Mouse (Mus musculus): ENCODE data around the gene Vmn1r172. TPM values are rescaled to one million over a fixed set of nuclear protein-coding genes. Genes with fewer than 3 reads are reported as not detected.
"Not testable (repeated sequence)": the region's sequence is repeated elsewhere in the genome, so short reads cannot be mapped to it uniquely, and the experiment has no call there.

Vmn1r172 gene
- not detected in 2 replicates for polyA plus RNA-seq (2016; fragmentation: Nextera tagmentation; extraction: Ambion mirVana)

DNA sequence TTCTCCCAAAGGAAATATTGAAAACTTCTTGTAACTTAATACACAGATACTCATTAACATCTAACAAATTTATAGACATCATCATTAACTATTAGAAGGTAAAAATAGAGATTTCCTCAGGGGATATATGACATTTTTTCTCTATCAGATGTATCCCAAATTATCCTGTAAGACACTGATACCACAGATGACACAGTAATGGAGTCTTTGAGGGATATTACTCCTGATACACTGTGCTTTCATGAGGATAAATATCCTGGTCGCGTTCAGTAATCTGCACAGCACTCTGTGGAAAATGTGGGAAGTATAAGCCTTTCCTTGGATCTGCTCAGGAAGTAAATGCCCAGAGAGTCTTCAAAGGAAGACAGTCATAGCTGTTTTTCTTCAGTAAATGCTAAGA, at the start of gene Vmn1r172:
Gene Vmn1r172, plus strand, starts transcription at position 301 of the 400 bp plus-strand sequence.
- H3K27ac ChIP-seq, result no peak within 1 kb of the TSS
- H3K27me3 ChIP-seq (ENCODE audit: insufficient read depth, poor library complexity, severe bottlenecking), result no peaks in the 10 kb centered on the region
- H3K9me3 ChIP-seq, result peaks cover 19% of the 10 kb centered on the region
- DNase-seq (ENCODE audit: low spot score), result no peak
- no peaks in the 10 kb centered on the region for H3K36me3 ChIP-seq
- WGBS, result 66% methylated on average over 2 of the region's 2 CpGs
- no peak within 1 kb of the TSS for H3K4me3 ChIP-seq
- no peaks in the 10 kb centered on the region for H3K4me1 ChIP-seq (replicated peaks)

DNA sequence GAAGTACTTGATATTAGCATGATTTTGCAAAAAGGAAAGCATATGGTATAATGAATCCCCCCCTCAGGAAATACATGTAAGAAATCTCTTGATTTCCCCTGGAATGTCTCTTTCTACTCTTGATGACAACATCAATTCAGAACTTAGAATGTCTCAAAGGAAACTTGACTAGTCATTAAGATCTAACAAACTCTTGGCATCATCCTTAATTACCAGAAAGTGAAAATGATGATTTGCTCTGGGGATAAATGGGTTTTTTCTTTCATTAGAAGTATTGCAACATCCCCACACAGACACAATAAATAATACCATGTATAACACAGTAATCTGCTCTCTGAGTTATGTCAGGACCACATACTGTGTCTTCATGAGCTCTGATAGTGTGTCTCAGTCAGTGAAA, 27.7 kb upstream of the Vmn1r172 start, which contains the start of gene Vmn1r171:
Gene Vmn1r171, plus strand, starts transcription at position 301 of the 400 bp plus-strand sequence.
- no peaks in the 10 kb centered on the region for H3K27me3 ChIP-seq (ENCODE audit: insufficient read depth, poor library complexity, severe bottlenecking)
- H3K36me3 ChIP-seq, result no peaks in the 10 kb centered on the region
- H3K4me3 ChIP-seq, result no peak within 1 kb of the TSS
- no peaks in the 10 kb centered on the region for H3K4me1 ChIP-seq (replicated peaks)
- no peak for DNase-seq (ENCODE audit: low spot score)
- H3K9me3 ChIP-seq, result peaks cover 42% of the 10 kb centered on the region
- H3K27ac ChIP-seq, result no peak within 1 kb of the TSS

DNA sequence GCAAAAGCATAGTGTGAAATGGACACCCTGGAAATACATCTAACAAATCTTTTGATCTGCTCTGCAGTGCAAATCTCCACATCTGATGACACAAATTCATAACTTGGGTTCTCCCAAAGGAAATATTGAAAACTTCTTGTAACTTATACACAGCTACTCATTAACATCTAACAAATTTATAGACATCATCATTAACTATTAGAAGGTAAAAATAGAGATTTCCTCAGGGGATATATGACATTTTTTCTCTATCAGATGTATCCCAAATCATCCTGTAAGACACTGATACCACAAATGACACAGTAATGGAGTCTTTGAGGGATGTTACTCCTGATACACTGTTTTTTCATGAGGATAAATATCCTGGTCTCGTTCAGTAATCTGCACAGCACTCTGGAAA, 42.3 kb downstream of the Vmn1r172 start, which contains the start of gene Vmn1r173:
Gene Vmn1r173, plus strand, starts transcription at position 301 of the 400 bp plus-strand sequence.
- not testable (repeated sequence) for H3K9me3 ChIP-seq; H3K4me1 ChIP-seq (replicated peaks); H3K27me3 ChIP-seq (ENCODE audit: insufficient read depth, poor library complexity, severe bottlenecking); DNase-seq (ENCODE audit: low spot score); H3K27ac ChIP-seq; H3K36me3 ChIP-seq; H3K4me3 ChIP-seq
- WGBS, result 57% methylated on average over 1 of the region's 1 CpGs

Other genes starting within 250 kb of the Vmn1r172 start
- not detected in 2 replicates for gene Vmn1r167, start 151.1 kb upstream of the Vmn1r172 start, polyA plus RNA-seq (2016; fragmentation: Nextera tagmentation; extraction: Ambion mirVana)
- gene Vmn1r168, start 118.6 kb upstream of the Vmn1r172 start, polyA plus RNA-seq (2016; fragmentation: Nextera tagmentation; extraction: Ambion mirVana), result not detected in 2 replicates
- not detected in 2 replicates for gene Vmn1r169, start 82.8 kb upstream of the Vmn1r172 start, polyA plus RNA-seq (2016; fragmentation: Nextera tagmentation; extraction: Ambion mirVana)
- not detected in 2 replicates for gene Vmn1r170, start 52.1 kb upstream of the Vmn1r172 start, polyA plus RNA-seq (2016; fragmentation: Nextera tagmentation; extraction: Ambion mirVana)
- not detected in 2 replicates for gene Vmn1r171, start 27.6 kb upstream of the Vmn1r172 start, polyA plus RNA-seq (2016; fragmentation: Nextera tagmentation; extraction: Ambion mirVana)
- gene Vmn1r173, start 42.4 kb downstream of the Vmn1r172 start, polyA plus RNA-seq (2016; fragmentation: Nextera tagmentation; extraction: Ambion mirVana), result not detected in 2 replicates
- gene Vmn1r174, start 94.0 kb downstream of the Vmn1r172 start, polyA plus RNA-seq (2016; fragmentation: Nextera tagmentation; extraction: Ambion mirVana), result not detected in 2 replicates
- gene Vmn1r175, start 152.3 kb downstream of the Vmn1r172 start, polyA plus RNA-seq (2016; fragmentation: Nextera tagmentation; extraction: Ambion mirVana), result not detected in 2 replicates
- not detected in 2 replicates for gene Vmn1r176, start 179.1 kb downstream of the Vmn1r172 start, polyA plus RNA-seq (2016; fragmentation: Nextera tagmentation; extraction: Ambion mirVana)
- gene Vmn1r177, start 208.1 kb downstream of the Vmn1r172 start, polyA plus RNA-seq (2016; fragmentation: Nextera tagmentation; extraction: Ambion mirVana), result not detected in 2 replicates
- gene Vmn1r178, start 233.7 kb downstream of the Vmn1r172 start, polyA plus RNA-seq (2016; fragmentation: Nextera tagmentation; extraction: Ambion mirVana), result not detected in 2 replicates

All from hindbrain, embryonic 10.5 days (tissue).